Mouse (Mus musculus): Measurements from ENCODE around the gene Gc.
A peak's percentile ranks its signal among the peaks of the same experiment; 100 is the strongest.

The Gc gene

DNA sequence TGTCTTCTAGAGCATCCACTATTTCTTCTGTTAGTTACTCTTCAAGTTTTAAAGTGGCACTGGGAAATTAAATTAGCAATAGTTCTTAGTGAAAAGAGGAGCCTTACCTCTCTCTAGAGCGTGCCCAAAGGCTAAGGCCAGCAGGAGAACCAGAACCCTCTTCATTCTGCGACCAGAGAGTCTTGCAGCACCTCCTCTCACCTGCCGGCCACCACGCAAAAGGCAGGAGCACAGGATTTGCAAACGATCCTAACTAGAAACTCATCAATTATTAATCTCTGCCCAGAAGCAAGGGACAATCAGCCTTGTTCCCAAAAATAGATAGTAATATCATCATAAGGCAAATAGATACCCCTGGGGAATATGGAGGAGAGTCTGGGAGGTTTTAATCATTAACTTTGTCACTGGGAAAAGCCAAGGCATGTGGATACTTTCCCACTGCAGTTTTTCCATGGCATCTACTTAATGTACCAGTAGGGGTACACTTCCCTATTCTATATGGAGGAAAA lies at the start of gene Gc:
TSS of gene Gc (minus strand) at position 345 of the 509 bp plus-strand sequence.
- no peak for DNase-seq

- DNase-seq = peak; percentile 18
Measured at GRCm38 (mm10) chr5:89500182-89500581, 42.5 kb upstream of the Gc start.

DNA sequence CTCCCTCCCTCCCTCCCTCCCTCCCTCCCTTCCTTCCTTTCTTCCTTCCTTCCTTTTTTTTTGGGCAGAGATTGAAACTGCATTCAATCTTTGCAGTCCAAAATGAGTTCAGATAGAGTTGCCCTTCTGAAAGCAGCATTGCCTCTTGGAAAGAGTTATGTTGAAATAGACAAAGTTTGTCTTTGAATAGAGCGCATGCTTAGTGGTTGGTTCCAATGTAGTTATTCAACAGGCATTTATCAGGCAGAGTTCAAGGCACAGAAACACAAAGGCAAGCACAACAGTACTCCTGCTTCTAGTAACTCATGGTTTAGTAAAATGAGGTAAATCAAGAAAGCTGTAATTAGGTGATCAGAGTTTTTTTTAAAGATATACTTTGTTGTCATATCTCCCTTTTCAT lies 34.9 kb upstream of the Gc start:
- no peak for DNase-seq

GRCm38 (mm10) chr5:89470483-89470882 lies 12.8 kb upstream of the Gc start:
- DNase-seq = no peak

DNA sequence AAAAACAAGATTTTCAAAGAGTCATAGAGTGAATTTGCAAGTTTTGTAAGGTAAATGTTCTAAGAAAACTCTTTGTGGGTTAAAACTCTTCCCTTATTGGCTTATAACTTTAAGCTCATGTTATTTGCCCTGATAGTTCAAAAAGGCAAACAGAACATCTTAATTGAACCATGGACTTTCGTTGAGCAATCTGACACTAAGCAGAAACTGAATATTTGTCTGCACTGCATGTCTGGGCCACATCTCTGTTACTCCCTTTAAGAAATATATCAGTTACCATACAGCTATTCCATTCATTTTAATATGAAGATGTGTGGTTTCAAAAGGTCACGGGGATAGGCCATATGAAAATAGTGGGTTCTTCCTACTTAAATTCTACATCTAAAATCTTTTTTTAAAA lies 10.2 kb upstream of the Gc start:
- no peak for DNase-seq

DNA sequence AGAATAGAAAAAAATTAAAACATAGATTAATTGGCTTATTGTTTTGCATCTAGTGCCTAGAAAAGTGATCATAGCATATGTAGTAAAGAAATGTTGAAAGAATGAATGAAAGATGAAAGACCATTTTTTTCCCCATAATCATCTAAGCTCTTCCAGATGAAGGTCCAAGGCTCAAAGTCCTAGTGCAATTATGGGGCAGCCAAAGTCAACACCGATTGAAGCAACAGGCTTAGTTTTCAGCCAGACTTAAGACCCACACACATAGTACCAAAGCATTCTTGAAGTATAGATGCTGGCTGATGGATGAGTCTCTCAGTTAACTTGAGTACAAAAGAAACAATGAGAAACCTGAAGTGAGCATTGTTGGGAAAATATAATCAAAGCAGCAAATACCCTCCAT lies 9.3 kb upstream of the Gc start:
- DNase-seq = no peak

- no peak for DNase-seq
Measured at GRCm38 (mm10) chr5:89466275-89466674, 8.6 kb upstream of the Gc start.

DNA sequence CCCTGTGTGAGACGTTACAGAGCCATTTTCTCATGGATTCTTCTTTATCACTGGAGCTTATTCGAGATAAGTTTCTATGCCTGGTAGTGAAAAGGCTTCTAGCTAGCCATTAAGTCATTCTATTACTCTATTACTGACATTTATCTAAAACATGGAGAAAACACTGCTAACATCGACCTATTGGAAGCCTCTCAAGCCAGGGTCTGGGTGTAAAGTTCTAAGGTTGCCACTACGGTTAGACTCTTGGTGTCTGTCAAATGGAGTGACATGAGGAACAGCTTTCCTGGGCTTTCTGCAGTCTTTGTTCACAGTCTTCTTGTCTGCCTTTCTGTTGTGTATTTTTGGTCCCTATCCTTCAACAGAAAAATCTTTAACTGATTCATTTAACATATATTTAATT lies 4.1 kb upstream of the Gc start:
- no peak for DNase-seq

DNA sequence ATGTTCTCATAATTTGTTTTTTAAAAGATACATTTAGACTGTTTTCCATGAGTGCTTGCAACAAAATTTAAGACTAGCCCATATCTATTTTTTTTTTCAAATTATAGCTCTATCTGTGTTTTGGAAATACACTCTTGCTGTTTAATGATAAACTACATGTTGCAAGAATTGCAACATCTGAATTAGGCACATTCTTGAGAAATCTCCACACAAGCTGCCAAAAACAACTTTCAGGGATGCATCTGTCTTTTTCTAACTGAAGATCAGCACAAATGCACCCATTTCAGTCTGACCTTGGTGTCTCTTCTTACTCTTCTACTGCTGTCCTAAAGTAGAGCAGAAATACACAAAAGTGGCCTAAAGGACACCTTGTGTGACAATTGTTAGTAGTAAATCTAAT lies 1.9 kb upstream of the Gc start:
- no peak for DNase-seq

- no peak for DNase-seq
Measured at GRCm38 (mm10) chr5:89458987-89459386, 1.3 kb upstream of the Gc start.

DNA sequence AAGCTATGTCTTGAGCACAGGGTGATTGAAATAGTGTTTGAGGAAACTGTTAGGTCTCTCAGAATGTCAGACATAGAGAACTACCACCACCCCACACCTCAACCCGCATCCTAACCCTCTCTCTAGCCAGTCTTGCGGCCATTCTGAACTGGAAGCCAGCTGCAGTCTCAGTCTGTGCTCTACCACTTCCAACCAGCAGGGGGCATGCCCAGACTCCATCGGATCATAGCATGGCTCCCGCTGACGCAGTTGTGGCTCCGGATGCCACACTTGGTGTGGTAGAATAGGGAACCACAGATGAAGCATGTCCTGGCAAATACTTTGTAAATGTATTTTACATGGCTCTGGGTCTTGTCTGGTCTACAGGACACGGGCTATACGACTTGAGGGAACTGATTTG lies 2.2 kb downstream of the Gc start:
- peak; percentile 15 for DNase-seq

- DNase-seq = no peak
Measured at GRCm38 (mm10) chr5:89450798-89451197, 6.9 kb downstream of the Gc start.

DNA sequence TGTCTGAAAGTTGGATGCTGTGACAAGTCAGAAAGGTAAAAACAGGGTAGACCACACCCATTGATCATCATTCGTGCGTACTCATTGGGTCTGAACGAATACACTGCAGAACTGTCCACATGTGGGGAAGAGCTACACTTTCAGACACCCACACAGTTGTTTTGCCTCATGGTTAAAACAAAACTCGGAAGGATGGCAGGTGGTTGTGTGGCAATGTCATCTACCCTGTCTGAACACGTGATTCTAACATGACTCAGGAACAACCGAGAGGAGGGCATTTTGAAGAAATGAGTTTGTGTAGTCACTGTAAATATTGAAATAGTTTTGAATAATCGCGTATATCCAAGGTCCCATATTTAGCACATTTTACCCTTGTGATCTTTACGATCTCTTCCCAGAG lies 8.4 kb downstream of the Gc start:
- DNase-seq = no peak

DNA sequence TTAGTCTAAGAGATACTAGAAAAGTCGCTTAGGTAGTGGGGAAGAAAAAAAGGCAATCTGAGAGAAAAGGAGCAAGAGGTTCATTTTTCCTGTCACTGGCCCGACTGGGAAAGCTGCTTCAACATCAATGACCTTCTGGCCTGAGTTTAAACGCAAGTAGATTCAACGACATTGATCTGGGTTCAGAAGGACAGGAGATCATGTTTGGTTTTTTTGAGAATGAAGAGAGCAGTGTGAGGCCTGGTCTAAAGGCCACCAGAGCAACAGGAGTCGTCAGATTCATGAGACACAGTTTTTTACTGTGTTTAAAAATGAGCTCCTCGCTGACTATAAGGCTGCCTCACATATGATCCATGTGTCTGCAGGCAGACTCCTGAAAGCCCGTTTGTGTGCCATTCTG lies 9.7 kb downstream of the Gc start:
- no peak for DNase-seq

DNA sequence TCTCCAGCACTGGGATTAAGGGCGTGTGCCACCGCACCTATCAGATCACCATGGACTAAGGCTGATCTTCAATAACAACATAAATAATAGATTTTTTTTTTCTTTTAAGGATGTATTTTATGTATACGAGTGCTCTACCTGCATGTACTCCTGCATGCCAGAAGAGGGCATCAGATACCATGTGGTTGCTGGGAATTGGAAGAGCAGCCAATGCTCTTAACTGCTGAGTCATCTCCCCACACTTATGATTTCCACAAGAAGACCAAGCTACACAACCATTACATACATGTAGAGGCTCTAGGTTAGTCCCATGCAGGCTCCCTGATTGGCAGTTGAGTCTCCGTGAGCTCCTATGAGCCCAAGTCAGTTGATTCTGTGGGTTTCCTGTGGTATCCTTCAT lies 13.3 kb downstream of the Gc start:
- no peak for DNase-seq

DNA sequence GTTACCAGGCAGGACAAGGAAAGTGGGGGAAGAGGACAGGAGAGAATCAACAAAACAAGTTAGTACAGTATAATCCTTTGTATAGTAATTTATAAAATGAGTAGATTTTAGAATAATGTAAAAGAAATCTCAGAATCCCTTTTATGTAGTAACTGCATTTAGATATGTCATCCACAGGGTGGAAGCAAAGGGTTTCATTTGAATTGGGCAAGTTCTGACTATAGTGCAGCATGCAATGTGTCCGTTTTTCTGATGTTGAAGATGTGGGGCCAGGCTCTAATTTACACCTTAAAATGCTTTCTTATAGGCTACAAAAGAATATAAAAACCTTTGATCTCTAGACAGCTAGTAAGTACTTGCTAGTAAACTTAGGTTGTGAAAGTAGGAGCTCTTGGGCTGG lies 46.2 kb downstream of the Gc start:
- DNase-seq = no peak

DNA sequence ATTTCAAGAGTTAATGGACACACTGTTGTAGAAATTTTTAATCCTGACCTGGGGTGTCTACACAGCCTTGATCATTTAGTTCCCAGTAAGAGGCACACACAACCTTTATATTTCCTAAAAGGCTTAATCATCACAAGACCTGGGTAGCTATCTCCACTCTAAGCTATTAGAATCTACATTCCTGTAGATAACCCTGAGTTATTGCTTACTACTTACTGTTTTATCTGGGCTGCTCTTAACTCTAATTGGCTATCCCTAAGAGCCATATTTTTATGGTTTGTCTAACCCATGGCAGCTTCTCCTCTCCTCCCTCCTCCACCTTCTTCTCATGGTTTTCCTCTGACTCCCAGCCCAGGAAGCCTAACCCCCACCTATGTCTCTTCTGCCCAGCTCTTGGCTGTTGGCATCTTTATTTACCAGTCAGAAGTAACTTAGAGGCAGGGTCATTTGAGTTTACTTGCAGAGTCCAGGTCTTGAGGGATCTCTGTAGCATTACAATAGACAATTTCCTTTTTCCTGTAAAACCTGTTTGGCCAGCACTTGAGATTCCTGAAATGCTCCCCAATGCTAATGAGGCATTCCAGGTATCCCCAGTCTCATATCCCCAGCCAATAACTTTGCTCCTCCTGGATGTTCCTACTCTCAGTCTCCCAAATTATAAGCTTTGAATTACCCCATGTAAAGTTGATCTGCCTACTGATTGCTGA lies 50.2 kb downstream of the Gc start:
- no peak for DNase-seq

DNA sequence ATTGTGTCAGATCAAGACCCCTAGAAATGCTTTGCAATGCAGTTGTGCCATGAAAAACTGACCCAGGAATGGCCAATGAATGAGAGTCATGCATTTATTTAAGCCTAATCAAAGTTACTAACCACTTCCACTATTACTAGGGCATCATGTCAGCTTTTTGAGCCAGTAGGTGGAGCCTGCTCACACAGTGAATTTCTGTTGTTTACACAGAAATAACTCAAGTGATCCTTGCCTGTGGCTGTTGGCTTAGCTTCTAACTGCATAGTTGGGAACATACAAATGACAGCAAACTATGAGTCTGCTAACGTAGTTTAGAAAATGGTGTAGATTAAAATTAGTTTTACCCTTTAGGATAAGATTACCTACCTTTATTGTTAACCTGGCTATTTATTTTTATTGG lies 52.6 kb downstream of the Gc start:
- no peak for DNase-seq

DNA sequence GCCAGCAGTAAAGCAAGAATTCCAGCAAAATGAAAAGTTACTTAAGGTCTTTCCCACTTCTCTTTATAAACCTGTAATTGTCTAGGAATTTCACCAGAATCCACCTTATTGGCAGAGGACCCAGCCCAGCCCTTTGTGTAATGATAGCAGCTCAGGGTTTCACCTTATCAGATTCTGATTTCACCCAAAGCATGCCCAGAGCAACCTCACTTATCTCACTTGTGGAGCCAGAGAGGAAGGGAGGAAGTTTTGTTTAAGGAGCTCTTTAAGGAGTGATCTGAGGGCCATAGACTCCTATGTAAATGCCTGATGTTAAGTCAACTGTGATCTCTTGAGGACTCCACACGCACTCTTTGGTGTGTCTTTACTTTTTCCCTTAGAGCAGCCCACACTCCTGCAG lies 67.3 kb downstream of the Gc start:
- no peak for DNase-seq

- no peak for DNase-seq
Measured at GRCm38 (mm10) chr5:89384204-89384603, 73.5 kb downstream of the Gc start.

- DNase-seq = no peak
Measured at GRCm38 (mm10) chr5:89381340-89381739, 76.4 kb downstream of the Gc start.

- DNase-seq = no peak
Measured at GRCm38 (mm10) chr5:89370140-89370539, 87.6 kb downstream of the Gc start.

DNA sequence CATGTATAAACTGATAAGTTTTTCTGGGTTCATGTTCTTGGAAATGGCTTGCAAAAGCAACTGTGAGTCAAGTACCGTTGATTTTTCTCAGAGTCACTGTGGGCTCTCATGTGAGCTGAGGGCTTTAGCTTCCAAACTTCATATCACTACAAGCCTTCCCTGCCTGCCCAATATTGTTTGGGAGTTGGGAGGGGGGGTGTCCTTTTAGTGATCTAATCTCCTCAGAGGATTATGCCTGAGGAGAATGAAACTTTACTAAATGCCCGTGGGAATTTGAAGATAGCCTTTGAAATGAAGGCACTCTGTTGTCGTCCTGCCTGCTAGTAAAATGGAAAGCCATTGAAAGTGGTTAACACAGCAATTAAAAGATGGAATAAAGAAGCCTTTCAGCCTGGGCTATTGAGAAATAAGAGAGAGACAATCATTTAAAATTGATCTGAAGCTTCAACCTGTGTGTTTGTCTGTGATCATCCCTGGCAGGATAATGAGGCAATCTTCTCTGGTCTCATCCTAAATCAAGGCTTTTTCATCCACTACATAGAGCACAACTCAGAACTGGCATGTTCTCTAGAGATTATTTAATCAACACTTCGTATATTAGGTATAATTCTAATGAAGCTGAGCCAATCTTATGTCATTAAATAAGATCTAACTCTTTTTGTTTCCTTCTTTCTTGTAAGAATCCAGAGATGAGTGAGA lies 89.5 kb downstream of the Gc start:
- no peak for DNase-seq

Data from kidney, adult 11 months (tissue).